Comparison of ENCODE assay signal across 17 mouse cellular contexts in the genomic region with DNA sequence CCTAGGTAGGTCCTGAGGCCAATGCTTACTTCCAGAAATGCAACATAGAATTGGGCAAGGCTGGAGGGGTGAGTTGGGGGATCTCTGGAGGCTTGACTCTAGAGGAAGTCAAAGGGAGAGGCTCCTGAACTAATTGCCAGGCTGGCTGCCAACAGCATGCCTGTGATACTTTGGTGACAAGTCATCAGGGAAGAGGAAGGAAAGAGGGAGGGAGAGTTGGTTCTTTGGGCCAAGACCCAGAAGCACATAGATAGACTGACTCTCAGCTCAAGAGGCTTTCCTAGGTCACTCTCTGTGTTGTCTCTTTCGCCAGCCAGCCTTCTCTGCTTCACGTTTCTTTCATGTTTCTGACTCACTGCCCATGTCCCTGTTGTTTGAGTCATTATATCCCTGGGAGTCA. TPM values are rescaled to one million over a fixed set of nuclear protein-coding genes. Genes with fewer than 3 reads are reported as not detected.
DNase-seq lines count a peak whose midpoint lies in the region; ATAC-seq and TF ChIP-seq lines count a peak whose summit lies in the region.
"Had no signal": no experiment of that assay in that cellular context is flagged by ENCODE, and none has a peak within 500 bp of the region (broad histone marks: within the 10 kb centered on the region; RNA-seq: fewer than 3 reads in every experiment).

No protein-coding gene starts in this region.

- H3K27ac ChIP-seq in heart, embryonic 11.5 days (ENCODE audit: low read depth, low read length), result no peak overlapping the region
- H3K27ac ChIP-seq in lung, postnatal 0 days (ENCODE audit: low read length), result 0 out of 2 replicates have a peak overlapping the region, but pooled peaks have one; percentile 26
- no peak overlapping the region for H3K27ac ChIP-seq in midbrain, embryonic 14.5 days (replicated peaks; ENCODE audit: low read depth, low read length)
- no peak overlapping the region for H3K27ac ChIP-seq in liver, postnatal 0 days (ENCODE audit: low read depth)
- H3K27ac ChIP-seq: embryonic facial prominence, embryonic 10.5 days; forebrain, embryonic 12.5 days; liver, embryonic 14.5 days; midbrain, embryonic 15.5 days had no signal

- H3K9me3 ChIP-seq in heart, embryonic 11.5 days (replicated peaks; ENCODE audit: control insufficient read depth, low read length), result no peaks in the 10 kb centered on the region
- H3K9me3 ChIP-seq in lung, postnatal 0 days (ENCODE audit: low read length), result no peaks in the 10 kb centered on the region
- H3K9me3 ChIP-seq in midbrain, embryonic 14.5 days (ENCODE audit: control insufficient read depth, low read length), result no peaks in the 10 kb centered on the region
- no peaks in the 10 kb centered on the region for H3K9me3 ChIP-seq in liver, postnatal 0 days (ENCODE audit: low read length)
- H3K9me3 ChIP-seq: embryonic facial prominence, embryonic 10.5 days; forebrain, embryonic 12.5 days; midbrain, embryonic 15.5 days had no signal

- intact Hi-C loops in heart, postnatal 14 days (cut with DNase I), result no loop called here

- no peak overlapping the region for H3K4me2 ChIP-seq in heart, embryonic 11.5 days
- H3K4me2 ChIP-seq in lung, postnatal 0 days (replicated peaks; ENCODE audit: low read depth, low read length), result no peak overlapping the region
- no peak overlapping the region for H3K4me2 ChIP-seq in midbrain, embryonic 14.5 days (ENCODE audit: low read length)
- H3K4me2 ChIP-seq in liver, postnatal 0 days (ENCODE audit: low read depth, low read length), result no peak overlapping the region
- H3K4me2 ChIP-seq: forebrain, embryonic 12.5 days; midbrain, embryonic 15.5 days had no signal

- H3K4me3 ChIP-seq in heart, embryonic 11.5 days (ENCODE audit: low read depth, low read length), result no peak overlapping the region
- H3K4me3 ChIP-seq in lung, postnatal 0 days (ENCODE audit: low read depth, low read length), result no peak overlapping the region
- no peak overlapping the region for H3K4me3 ChIP-seq in midbrain, embryonic 14.5 days (replicated peaks; ENCODE audit: low read depth, low read length)
- H3K4me3 ChIP-seq in liver, postnatal 0 days (ENCODE audit: low read depth, low read length), result no peak overlapping the region
- H3K4me3 ChIP-seq: embryonic facial prominence, embryonic 10.5 days; forebrain, embryonic 12.5 days; midbrain, embryonic 15.5 days had no signal

- WGBS in heart, embryonic 11.5 days (ENCODE audit: insufficient replicate concordance), result 46% methylated on average over 2 of the region's 2 CpGs
- 7% methylated on average over 2 of the region's 2 CpGs for WGBS in lung, postnatal 0 days
- 89% methylated on average over 2 of the region's 2 CpGs for WGBS in midbrain, embryonic 14.5 days
- WGBS in liver, postnatal 0 days (ENCODE audit: insufficient replicate concordance), result 43% methylated on average over 2 of the region's 2 CpGs

- TF ChIP-seq CTCF in lung, postnatal 0 days (IDR thresholded peaks at IDR 0.05), result no peak
- TF ChIP-seq CTCF in liver, postnatal 0 days (IDR thresholded peaks at IDR 0.05; ENCODE audit: low read depth), result no peak

- H3K9ac ChIP-seq in heart, embryonic 11.5 days (ENCODE audit: low read depth, low read length), result no peak overlapping the region
- H3K9ac ChIP-seq in lung, postnatal 0 days (replicated peaks; ENCODE audit: low read depth), result no peak overlapping the region
- no peak overlapping the region for H3K9ac ChIP-seq in midbrain, embryonic 14.5 days (replicated peaks; ENCODE audit: low read length)
- H3K9ac ChIP-seq in liver, postnatal 0 days (replicated peaks), result no peak overlapping the region
- H3K9ac ChIP-seq: forebrain, embryonic 12.5 days; liver, embryonic 14.5 days; midbrain, embryonic 15.5 days had no signal

- peak; percentile 70 for TF ChIP-seq EP300 in lung, postnatal 0 days (IDR thresholded peaks at IDR 0.05)
- no peak for TF ChIP-seq EP300 in liver, postnatal 0 days (IDR thresholded peaks at IDR 0.05; ENCODE audit: low read depth)

- DNase-seq in heart, adult 18-20 months, result peak; percentile 75 to 85
- peak; percentile 71 for DNase-seq in adrenal gland, adult 2 months
- DNase-seq in heart, postnatal 14 days, result peak; percentile 41 to 54
- peak; percentile 74 for DNase-seq in lung, postnatal 0 days (ENCODE audit: low spot score)
- no peak for DNase-seq in midbrain, embryonic 14.5 days
- DNase-seq in liver, postnatal 0 days, result no peak
- DNase-seq: cerebellum, adult 9-10 months had no signal

- ATAC-seq in heart, embryonic 11.5 days (replicated peaks; ENCODE audit: insufficient number of reproducible peaks, low FRiP score, low TSS enrichment), result no peak
- peak; percentile 72 for ATAC-seq in lung, postnatal 0 days
- no peak for ATAC-seq in midbrain, embryonic 14.5 days (ENCODE audit: low FRiP score, low TSS enrichment)
- ATAC-seq in liver, postnatal 0 days, result no peak
- ATAC-seq in CD4-positive, CD25-positive, alpha-beta regulatory T cell, adult 4 months, result no peak
- ATAC-seq: midbrain, embryonic 15.5 days had no signal

- H3K36me3 ChIP-seq in heart, embryonic 11.5 days (ENCODE audit: control insufficient read depth, insufficient read depth, low read length), result no peaks in the 10 kb centered on the region
- H3K36me3 ChIP-seq in lung, postnatal 0 days (ENCODE audit: insufficient read depth, low read length), result no peaks in the 10 kb centered on the region
- no peaks in the 10 kb centered on the region for H3K36me3 ChIP-seq in midbrain, embryonic 14.5 days (ENCODE audit: control insufficient read depth, insufficient read depth, low read length)
- no peaks in the 10 kb centered on the region for H3K36me3 ChIP-seq in liver, postnatal 0 days (replicated peaks; ENCODE audit: insufficient read depth, low read length)
- H3K36me3 ChIP-seq: embryonic facial prominence, embryonic 10.5 days; forebrain, embryonic 12.5 days; midbrain, embryonic 15.5 days had no signal

- no peaks in the 10 kb centered on the region for H3K4me1 ChIP-seq in heart, embryonic 11.5 days (ENCODE audit: control insufficient read depth, insufficient read depth, low read length)
- H3K4me1 ChIP-seq in lung, postnatal 0 days (ENCODE audit: insufficient read depth, low read depth, low read length), result peaks cover 7% of the 10 kb centered on the region; the same call in 1 of the 2 replicates
- H3K4me1 ChIP-seq in midbrain, embryonic 14.5 days (ENCODE audit: control insufficient read depth, insufficient read depth, low read length), result no peaks in the 10 kb centered on the region
- H3K4me1 ChIP-seq in liver, postnatal 0 days (ENCODE audit: insufficient read depth), result no peaks in the 10 kb centered on the region
- H3K4me1 ChIP-seq: embryonic facial prominence, embryonic 10.5 days; forebrain, embryonic 12.5 days; midbrain, embryonic 15.5 days had no signal

- H3K27me3 ChIP-seq in heart, embryonic 11.5 days (ENCODE audit: control insufficient read depth, insufficient read depth, low read length), result no peaks in the 10 kb centered on the region
- no peaks in the 10 kb centered on the region for H3K27me3 ChIP-seq in lung, postnatal 0 days (replicated peaks; ENCODE audit: insufficient read depth, low read length)
- no peaks in the 10 kb centered on the region for H3K27me3 ChIP-seq in midbrain, embryonic 14.5 days (ENCODE audit: control insufficient read depth, insufficient read depth, low read length)
- H3K27me3 ChIP-seq in liver, postnatal 0 days (ENCODE audit: insufficient read depth, low read length), result no peaks in the 10 kb centered on the region
- H3K27me3 ChIP-seq: midbrain, embryonic 15.5 days had no signal

RNA-seq across cellular contexts. Expression of a gene that starts 10.9 kb away (rescaled TPM):
- under 1 TPM; 0.72 to 0.87 TPM for total RNA-seq in heart, adult 18-20 months (2021)
- 0.10 and 0.17 TPM in 2 replicates for polyA plus RNA-seq in heart, embryonic 11.5 days (2014; fragmentation: Nextera tagmentation; extraction: Ambion mirVana)
- under 1 TPM; 0.35 to 0.49 TPM for total RNA-seq in adrenal gland, adult 2 months (2021)
- 0.29 and 2.1 TPM in 2 replicates for polyA plus RNA-seq in adrenal gland, adult 2 months (2012; rRNA removed)
- total RNA-seq in heart, postnatal 14 days (2021), result under 1 TPM; 0.49 to 0.57 TPM
- 13.4 and 13.5 TPM in 2 replicates for polyA plus RNA-seq in lung, postnatal 0 days (2015; fragmentation: Nextera tagmentation; extraction: Ambion mirVana)
- polyA plus RNA-seq in midbrain, embryonic 14.5 days (2014; fragmentation: Nextera tagmentation; extraction: Ambion mirVana), result 1.1 and 1.7 TPM in 2 replicates
- 0.11 TPM in 1 of 2 replicates, not detected in the other for polyA plus RNA-seq in liver, postnatal 0 days (2015; fragmentation: Nextera tagmentation; extraction: Ambion mirVana)
- not detected for polyA plus RNA-seq in CD4-positive, CD25-positive, alpha-beta regulatory T cell, adult 4 months (2017; shearing (Covaris generic))
- polyA plus RNA-seq: embryonic facial prominence, embryonic 10.5 days had no signal

RNA-seq across cellular contexts. Expression of a gene that starts 19.7 kb away (rescaled TPM):
- total RNA-seq in heart, adult 18-20 months (2021), result 100 to 1,000 TPM in 1 of 2 experiments, 10 to 100 TPM in 1; 95.7 to 113 TPM
- polyA plus RNA-seq in heart, embryonic 11.5 days (2014; fragmentation: Nextera tagmentation; extraction: Ambion mirVana), result 97.4 and 105 TPM in 2 replicates
- 100 to 1,000 TPM; 104 to 111 TPM for total RNA-seq in adrenal gland, adult 2 months (2021)
- 21.4 and 23.1 TPM in 2 replicates for polyA plus RNA-seq in adrenal gland, adult 2 months (2012; rRNA removed)
- 10 to 100 TPM; 62.2 to 68.6 TPM for total RNA-seq in heart, postnatal 14 days (2021)
- 96.9 and 108 TPM in 2 replicates for polyA plus RNA-seq in lung, postnatal 0 days (2015; fragmentation: Nextera tagmentation; extraction: Ambion mirVana)
- 176 and 215 TPM in 2 replicates for polyA plus RNA-seq in midbrain, embryonic 14.5 days (2014; fragmentation: Nextera tagmentation; extraction: Ambion mirVana)
- polyA plus RNA-seq in liver, postnatal 0 days (2015; fragmentation: Nextera tagmentation; extraction: Ambion mirVana), result 39.9 and 41.7 TPM in 2 replicates
- 100 to 1,000 TPM; 196 to 201 TPM for polyA plus RNA-seq in CD4-positive, CD25-positive, alpha-beta regulatory T cell, adult 4 months (2017; shearing (Covaris generic))

RNA-seq across cellular contexts. Expression of a gene that starts 26.6 kb away (rescaled TPM):
- total RNA-seq in heart, adult 18-20 months (2021), result 10 to 100 TPM; 29.1 to 31.1 TPM
- polyA plus RNA-seq in heart, embryonic 11.5 days (2014; fragmentation: Nextera tagmentation; extraction: Ambion mirVana), result 42.9 and 44.1 TPM in 2 replicates
- 10 to 100 TPM; 41.1 to 41.6 TPM for total RNA-seq in adrenal gland, adult 2 months (2021)
- polyA plus RNA-seq in adrenal gland, adult 2 months (2012; rRNA removed), result 11.6 and 12.8 TPM in 2 replicates
- total RNA-seq in heart, postnatal 14 days (2021), result 10 to 100 TPM; 21.4 to 26.9 TPM
- 63.8 and 72.8 TPM in 2 replicates for polyA plus RNA-seq in lung, postnatal 0 days (2015; fragmentation: Nextera tagmentation; extraction: Ambion mirVana)
- 64.7 and 69.4 TPM in 2 replicates for polyA plus RNA-seq in midbrain, embryonic 14.5 days (2014; fragmentation: Nextera tagmentation; extraction: Ambion mirVana)
- polyA plus RNA-seq in liver, postnatal 0 days (2015; fragmentation: Nextera tagmentation; extraction: Ambion mirVana), result 19.3 and 23.7 TPM in 2 replicates
- 10 to 100 TPM; 67.9 to 82.1 TPM for polyA plus RNA-seq in CD4-positive, CD25-positive, alpha-beta regulatory T cell, adult 4 months (2017; shearing (Covaris generic))

RNA-seq across cellular contexts. Expression of a gene that starts 26.6 kb away (rescaled TPM):
- 10 to 100 TPM; 15.1 to 16.2 TPM for total RNA-seq in heart, adult 18-20 months (2021)
- polyA plus RNA-seq in heart, embryonic 11.5 days (2014; fragmentation: Nextera tagmentation; extraction: Ambion mirVana), result 7.9 and 8.6 TPM in 2 replicates
- 10 to 100 TPM; 12.4 to 14.8 TPM for total RNA-seq in adrenal gland, adult 2 months (2021)
- 0.32 and 0.57 TPM in 2 replicates for polyA plus RNA-seq in adrenal gland, adult 2 months (2012; rRNA removed)
- 1 to 10 TPM; 8.5 to 9.9 TPM for total RNA-seq in heart, postnatal 14 days (2021)
- polyA plus RNA-seq in lung, postnatal 0 days (2015; fragmentation: Nextera tagmentation; extraction: Ambion mirVana), result 5.1 and 6.1 TPM in 2 replicates
- 2.9 and 6.1 TPM in 2 replicates for polyA plus RNA-seq in midbrain, embryonic 14.5 days (2014; fragmentation: Nextera tagmentation; extraction: Ambion mirVana)
- polyA plus RNA-seq in liver, postnatal 0 days (2015; fragmentation: Nextera tagmentation; extraction: Ambion mirVana), result 4.1 and 5.6 TPM in 2 replicates
- 1 to 10 TPM; 5.5 to 8.2 TPM for polyA plus RNA-seq in CD4-positive, CD25-positive, alpha-beta regulatory T cell, adult 4 months (2017; shearing (Covaris generic))

RNA-seq across cellular contexts. Expression of a gene that starts 33.9 kb away (rescaled TPM):
- not detected for total RNA-seq in heart, adult 18-20 months (2021)
- not detected in 2 replicates for polyA plus RNA-seq in heart, embryonic 11.5 days (2014; fragmentation: Nextera tagmentation; extraction: Ambion mirVana)
- total RNA-seq in adrenal gland, adult 2 months (2021), result not detected
- polyA plus RNA-seq in adrenal gland, adult 2 months (2012; rRNA removed), result not detected in 2 replicates
- total RNA-seq in heart, postnatal 14 days (2021), result not detected
- not detected in 2 replicates for polyA plus RNA-seq in lung, postnatal 0 days (2015; fragmentation: Nextera tagmentation; extraction: Ambion mirVana)
- polyA plus RNA-seq in midbrain, embryonic 14.5 days (2014; fragmentation: Nextera tagmentation; extraction: Ambion mirVana), result not detected in 2 replicates
- polyA plus RNA-seq in liver, postnatal 0 days (2015; fragmentation: Nextera tagmentation; extraction: Ambion mirVana), result not detected in 2 replicates
- not detected for polyA plus RNA-seq in CD4-positive, CD25-positive, alpha-beta regulatory T cell, adult 4 months (2017; shearing (Covaris generic))
- total RNA-seq: gastrocnemius, postnatal 4 days; layer of hippocampus, adult 8-10 months; left cerebral cortex, postnatal 36 days had no signal
- polyA plus RNA-seq: embryonic facial prominence, embryonic 10.5 days; forebrain, embryonic 12.5 days; liver, embryonic 14.5 days; midbrain, embryonic 15.5 days; neural tube, embryonic 14.5 days had no signal

Comparison
In these comparisons a context has a peak if more than half of its experiments do, and no peak if none do; other contexts are left out.
1. DNase-seq: peak in heart, adult 18-20 months (2 of 2), adrenal gland, adult 2 months (single experiment), heart, postnatal 14 days (2 of 2) and lung, postnatal 0 days (single experiment); none in midbrain, embryonic 14.5 days (single experiment) and liver, postnatal 0 days (single experiment).